Mouse (Mus musculus) forebrain, embryonic 13.5 days (tissue): Measurements from ENCODE around the gene Fam129a. TPM values are rescaled to one million over a fixed set of nuclear protein-coding genes. Genes with fewer than 3 reads are reported as not detected.

Source experiments
- ATAC-seq: fragments of 200-750 bp; cut with Nextera tagmentation; 2 replicates; pipeline ENCODE4 v1.8.0; 2017
- H3K27ac ChIP-seq: fragments of 300-500 bp; sonication (generic); 2 replicates; pipeline ENCODE4 v1.5.1; 2015; ENCODE audit warnings: inconsistent platforms, mild to moderate bottlenecking, moderate library complexity
- H3K27me3 ChIP-seq: fragments of 300-500 bp; sonication (generic); 2 replicates; pipeline ENCODE4 v1.6.1; 2015; ENCODE audit warnings: mild to moderate bottlenecking, inconsistent platforms
- H3K36me3 ChIP-seq: fragments of 300-500 bp; sonication (generic); 2 replicates; pipeline ENCODE4 v1.6.1; 2015; ENCODE audit warnings: mild to moderate bottlenecking, inconsistent platforms; ENCODE audit not compliant: poor library complexity, severe bottlenecking
- H3K4me1 ChIP-seq: fragments of 300-500 bp; sonication (generic); 2 replicates; pipeline ENCODE4 v1.6.1; 2015; ENCODE audit warnings: inconsistent platforms
- H3K4me2 ChIP-seq: fragments of 300-500 bp; sonication (generic); 2 replicates; pipeline ENCODE4 v1.6.1; 2015; ENCODE audit warnings: inconsistent platforms, mild to moderate bottlenecking, moderate library complexity
- H3K4me3 ChIP-seq: fragments of 300-500 bp; sonication (generic); 2 replicates; pipeline ENCODE4 v1.5.1; 2015; ENCODE audit warnings: mild to moderate bottlenecking, inconsistent platforms
- H3K9ac ChIP-seq: fragments of 300-500 bp; sonication (generic); 2 replicates; pipeline ENCODE4 v1.6.1; 2015; ENCODE audit warnings: mild to moderate bottlenecking, inconsistent platforms
- H3K9me3 ChIP-seq: fragments of 300-500 bp; sonication (generic); replicated peaks from 2 replicates; pipeline ENCODE4 v1.6.1; 2016; ENCODE audit warnings: inconsistent platforms
- WGBS: fragments of 180-500 bp; shearing (Covaris S2); methylation state at CpG from one replicate; pipeline ENCODE4 v1.1.7; 2015; 5-methylcytosine and 5-hydroxymethylcytosine counted together
- polyA plus RNA-seq: library from polyadenylated mRNA; unstranded; fragments of >200 nt; fragmentation: Nextera tagmentation; extraction: Ambion mirVana; gene quantifications from 2 replicates; pipeline ENCODE4 v1.2.1, GENCODE M21; 2015

The Fam129a gene
- polyA plus RNA-seq, 1 experiment from 2014 or later, result 1.3 TPM

- Histone ChIP-seq H3K9me3 (no peaks in the 10 kb centered on the region), H3K9ac (no peak overlapping the region), H3K27me3 (no peaks in the 10 kb centered on the region), H3K27ac (no peak overlapping the region), H3K4me1 (peaks cover 25% of the 10 kb centered on the region), H3K4me2 (no peak overlapping the region), H3K36me3 (no peaks in the 10 kb centered on the region), H3K4me3 (no peak overlapping the region)
- ATAC-seq, result peak; percentile 54
- 72% methylated on average over 11 of the region's 11 CpGs for WGBS
Measured at GRCm38 (mm10) chr1:151631703-151632294, 60.8 kb downstream of the Fam129a start.

- WGBS, result 92% methylated on average over 7 of the region's 7 CpGs
- Histone ChIP-seq H3K9me3 (no peaks in the 10 kb centered on the region), H3K4me2 (no peak overlapping the region), H3K27ac (no peak overlapping the region), H3K36me3 (no peaks in the 10 kb centered on the region), H3K9ac (no peak overlapping the region), H3K4me1 (peaks cover 17% of the 10 kb centered on the region), H3K27me3 (no peaks in the 10 kb centered on the region), H3K4me3 (no peak overlapping the region)
- ATAC-seq, result no peak
Measured at GRCm38 (mm10) chr1:151632567-151633356, 61.8 kb downstream of the Fam129a start.

- Histone ChIP-seq H3K27ac (no peak overlapping the region), H3K27me3 (no peaks in the 10 kb centered on the region), H3K4me3 (no peak overlapping the region), H3K4me1 (peaks cover 4% of the 10 kb centered on the region; the same call in 1 of the 2 replicates), H3K4me2 (no peak overlapping the region), H3K36me3 (no peaks in the 10 kb centered on the region), H3K9ac (no peak overlapping the region), H3K9me3 (no peaks in the 10 kb centered on the region)
- WGBS, result 84% methylated on average over 3 of the region's 3 CpGs
- ATAC-seq, result no peak
Measured at GRCm38 (mm10) chr1:151636637-151637036, 65.7 kb downstream of the Fam129a start.

GRCm38 (mm10) chr1:151637351-151637922 lies 66.5 kb downstream of the Fam129a start:
- H3K9me3 ChIP-seq, result no peaks in the 10 kb centered on the region
- H3K27ac ChIP-seq, result no peak overlapping the region
- H3K4me2 ChIP-seq, result no peak overlapping the region
- H3K4me1 ChIP-seq, result no peaks in the 10 kb centered on the region
- no peaks in the 10 kb centered on the region for H3K36me3 ChIP-seq
- no peaks in the 10 kb centered on the region for H3K27me3 ChIP-seq
- no peak overlapping the region for H3K4me3 ChIP-seq
- no peak overlapping the region for H3K9ac ChIP-seq
- 89% methylated on average over 9 of the region's 9 CpGs for WGBS
- no peak for ATAC-seq

- no peak overlapping the region for H3K4me3 ChIP-seq
- no peak overlapping the region for H3K4me2 ChIP-seq
- no peaks in the 10 kb centered on the region for H3K9me3 ChIP-seq
- 89% methylated on average over 5 of the region's 5 CpGs for WGBS
- no peaks in the 10 kb centered on the region for H3K36me3 ChIP-seq
- ATAC-seq, result no peak
- H3K9ac ChIP-seq, result no peak overlapping the region
- no peaks in the 10 kb centered on the region for H3K4me1 ChIP-seq
- no peak overlapping the region for H3K27ac ChIP-seq
- H3K27me3 ChIP-seq, result no peaks in the 10 kb centered on the region
Measured at GRCm38 (mm10) chr1:151638357-151638756, 67.4 kb downstream of the Fam129a start.

- no peak for ATAC-seq
- Histone ChIP-seq H3K4me3 (no peak overlapping the region), H3K36me3 (no peaks in the 10 kb centered on the region), H3K4me1 (no peaks in the 10 kb centered on the region), H3K27me3 (no peaks in the 10 kb centered on the region), H3K9ac (no peak overlapping the region), H3K27ac (no peak overlapping the region), H3K9me3 (no peaks in the 10 kb centered on the region), H3K4me2 (no peak overlapping the region)
- 95% methylated on average over 2 of the region's 2 CpGs for WGBS
Measured at GRCm38 (mm10) chr1:151638770-151639169, 67.8 kb downstream of the Fam129a start.

GRCm38 (mm10) chr1:151646380-151646779 lies 75.4 kb downstream of the Fam129a start:
- no peak overlapping the region for H3K9ac ChIP-seq
- H3K36me3 ChIP-seq, result no peaks in the 10 kb centered on the region
- no peak overlapping the region for H3K27ac ChIP-seq
- no peak for ATAC-seq
- H3K4me2 ChIP-seq, result no peak overlapping the region
- no peak overlapping the region for H3K4me3 ChIP-seq
- 92% methylated on average over 3 of the region's 3 CpGs for WGBS
- H3K4me1 ChIP-seq, result no peaks in the 10 kb centered on the region
- H3K27me3 ChIP-seq, result no peaks in the 10 kb centered on the region
- no peaks in the 10 kb centered on the region for H3K9me3 ChIP-seq

- no peaks in the 10 kb centered on the region for H3K36me3 ChIP-seq
- no peak overlapping the region for H3K4me2 ChIP-seq
- H3K27ac ChIP-seq, result no peak overlapping the region
- ATAC-seq, result no peak
- no peaks in the 10 kb centered on the region for H3K9me3 ChIP-seq
- H3K4me3 ChIP-seq, result no peak overlapping the region
- H3K27me3 ChIP-seq, result no peaks in the 10 kb centered on the region
- H3K9ac ChIP-seq, result no peak overlapping the region
- H3K4me1 ChIP-seq, result no peaks in the 10 kb centered on the region
- 90% methylated on average over 4 of the region's 4 CpGs for WGBS
Measured at GRCm38 (mm10) chr1:151648099-151648498, 77.1 kb downstream of the Fam129a start.

GRCm38 (mm10) chr1:151657042-151657605 lies 86.1 kb downstream of the Fam129a start:
- Histone ChIP-seq H3K27ac (no peak overlapping the region), H3K27me3 (no peaks in the 10 kb centered on the region), H3K9me3 (no peaks in the 10 kb centered on the region), H3K36me3 (no peaks in the 10 kb centered on the region), H3K4me3 (no peak overlapping the region), H3K4me2 (no peak overlapping the region), H3K9ac (no peak overlapping the region), H3K4me1 (no peaks in the 10 kb centered on the region)
- no peak for ATAC-seq
- WGBS, result 34% methylated on average over 7 of the region's 7 CpGs

GRCm38 (mm10) chr1:151658291-151658830 lies 87.4 kb downstream of the Fam129a start:
- Histone ChIP-seq H3K27ac (no peak overlapping the region), H3K9ac (no peak overlapping the region), H3K27me3 (no peaks in the 10 kb centered on the region), H3K4me2 (no peak overlapping the region), H3K36me3 (no peaks in the 10 kb centered on the region), H3K4me1 (no peaks in the 10 kb centered on the region), H3K9me3 (no peaks in the 10 kb centered on the region), H3K4me3 (no peak overlapping the region)
- no peak for ATAC-seq
- WGBS, result 88% methylated on average over 19 of the region's 19 CpGs

- H3K9ac ChIP-seq, result no peak overlapping the region
- no peak overlapping the region for H3K4me3 ChIP-seq
- H3K4me1 ChIP-seq, result no peaks in the 10 kb centered on the region
- H3K9me3 ChIP-seq, result no peaks in the 10 kb centered on the region
- no peak overlapping the region for H3K27ac ChIP-seq
- H3K4me2 ChIP-seq, result no peak overlapping the region
- no peaks in the 10 kb centered on the region for H3K36me3 ChIP-seq
- no peak for ATAC-seq
- 88% methylated on average over 8 of the region's 8 CpGs for WGBS
- H3K27me3 ChIP-seq, result no peaks in the 10 kb centered on the region
Measured at GRCm38 (mm10) chr1:151659636-151660035, 88.7 kb downstream of the Fam129a start.

- ATAC-seq, result no peak
- Histone ChIP-seq H3K4me2 (no peak overlapping the region), H3K36me3 (no peaks in the 10 kb centered on the region), H3K9ac (no peak overlapping the region), H3K4me1 (no peaks in the 10 kb centered on the region), H3K27me3 (no peaks in the 10 kb centered on the region), H3K4me3 (no peak overlapping the region), H3K27ac (no peak overlapping the region), H3K9me3 (no peaks in the 10 kb centered on the region)
- 93% methylated on average over 4 of the region's 4 CpGs for WGBS
Measured at GRCm38 (mm10) chr1:151660251-151660650, 89.3 kb downstream of the Fam129a start.
